Mouse (Mus musculus): ENCODE results near the gene Dnah17. TPM values are rescaled to one million over a fixed set of nuclear protein-coding genes. Genes with fewer than 3 reads are reported as not detected.

Dnah17 gene
- total and polyA plus RNA-seq, 2 experiments from 2014 or later, result 0.17 to 0.62 TPM

- no peak overlapping the region for H3K27ac ChIP-seq (ENCODE audit: low read depth, low read length)
- peaks cover 6% of the 10 kb centered on the region for H3K4me1 ChIP-seq (ENCODE audit: insufficient read depth)
- WGBS, result 78% methylated on average over 14 of the region's 14 CpGs
Observed at GRCm38 (mm10) chr11:117993190-117994175, 137.0 kb downstream of the Dnah17 start.

GRCm38 (mm10) chr11:117991502-117992470, 138.6 kb downstream of the Dnah17 start:
- Histone ChIP-seq H3K9ac (no peak overlapping the region), H3K4me3 (ENCODE audit: low read depth, low read length) (no peak overlapping the region), H3K4me1 (ENCODE audit: insufficient read depth) (peaks cover 18% of the 10 kb centered on the region), H3K4me2 (ENCODE audit: low read depth) (no peak overlapping the region), H3K36me3 (ENCODE audit: insufficient read depth) (no peaks in the 10 kb centered on the region), H3K9me3 (ENCODE audit: low read length) (no peaks in the 10 kb centered on the region), H3K27me3 (ENCODE audit: insufficient read depth, low read length) (no peaks in the 10 kb centered on the region), H3K27ac (ENCODE audit: low read depth, low read length) (no peak overlapping the region)
- TF ChIP-seq CTCF (IDR thresholded peaks at IDR 0.05; ENCODE audit: low read depth), result no peak
- no peak for ATAC-seq
- no peak for DNase-seq
- 71% methylated on average over 9 of the region's 9 CpGs for WGBS

More at GRCm38 (mm10) chr11:117993190-117994175, 137.0 kb downstream of the Dnah17 start:
- H3K9me3 ChIP-seq (ENCODE audit: low read length), result no peaks in the 10 kb centered on the region
- no peak for ATAC-seq
- DNase-seq, result no peak
- H3K4me3 ChIP-seq (ENCODE audit: low read depth, low read length), result no peak overlapping the region
- H3K27me3 ChIP-seq (ENCODE audit: insufficient read depth, low read length), result no peaks in the 10 kb centered on the region
- TF ChIP-seq CTCF (IDR thresholded peaks at IDR 0.05; ENCODE audit: low read depth), result no peak
- H3K9ac ChIP-seq, result no peak overlapping the region
- H3K36me3 ChIP-seq (ENCODE audit: insufficient read depth), result no peaks in the 10 kb centered on the region
- H3K4me2 ChIP-seq (ENCODE audit: low read depth), result no peak overlapping the region

- Histone ChIP-seq H3K27ac (ENCODE audit: low read depth, low read length) (no peak overlapping the region), H3K9me3 (ENCODE audit: low read length) (no peaks in the 10 kb centered on the region), H3K36me3 (ENCODE audit: insufficient read depth) (no peaks in the 10 kb centered on the region), H3K4me3 (ENCODE audit: low read depth, low read length) (no peak overlapping the region), H3K4me1 (ENCODE audit: insufficient read depth) (peaks cover 23% of the 10 kb centered on the region), H3K4me2 (ENCODE audit: low read depth) (no peak overlapping the region), H3K9ac (no peak overlapping the region), H3K27me3 (ENCODE audit: insufficient read depth, low read length) (no peaks in the 10 kb centered on the region)
- 54% methylated on average over 10 of the region's 10 CpGs for WGBS
- 0 out of 2 replicates have a peak, but pooled peaks have one; percentile 11 for TF ChIP-seq CTCF (IDR thresholded peaks at IDR 0.05; ENCODE audit: low read depth)
- ATAC-seq (no peak), DNase-seq (no peak)
Observed at GRCm38 (mm10) chr11:117989926-117990325, 140.5 kb downstream of the Dnah17 start.

DNA sequence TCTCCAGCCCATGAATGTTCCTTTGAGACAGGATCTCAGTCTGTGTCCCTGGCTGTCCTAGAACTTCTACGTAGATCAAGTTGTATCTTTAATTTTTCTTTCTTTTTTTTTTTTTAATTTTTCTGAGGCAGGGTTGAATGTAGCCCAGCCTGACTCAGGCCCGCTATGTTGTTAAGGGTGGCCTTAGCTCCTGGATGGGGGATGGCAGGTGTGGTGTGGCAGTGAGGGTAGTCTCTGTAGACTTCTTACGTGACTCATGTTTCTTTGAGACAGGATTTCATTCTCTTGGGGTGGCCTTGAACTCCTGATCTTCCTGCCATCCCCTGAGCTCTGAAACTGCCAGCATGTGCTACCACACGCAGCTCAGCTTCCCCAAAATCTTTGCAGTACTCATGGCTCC, 141.2 kb downstream of the Dnah17 start:
- Histone ChIP-seq H3K27ac (ENCODE audit: low read depth, low read length) (no peak overlapping the region), H3K4me2 (ENCODE audit: low read depth) (no peak overlapping the region), H3K36me3 (ENCODE audit: insufficient read depth) (no peaks in the 10 kb centered on the region), H3K9ac (no peak overlapping the region), H3K27me3 (ENCODE audit: insufficient read depth, low read length) (no peaks in the 10 kb centered on the region), H3K4me1 (ENCODE audit: insufficient read depth) (peaks cover 23% of the 10 kb centered on the region), H3K4me3 (ENCODE audit: low read depth, low read length) (no peak overlapping the region), H3K9me3 (ENCODE audit: low read length) (no peaks in the 10 kb centered on the region)
- no peak for ATAC-seq
- TF ChIP-seq CTCF (IDR thresholded peaks at IDR 0.05; ENCODE audit: low read depth), result no peak
- WGBS, result 91% methylated on average over 4 of the region's 4 CpGs
- DNase-seq, result no peak

GRCm38 (mm10) chr11:117987968-117988367, 142.5 kb downstream of the Dnah17 start:
- no peak for TF ChIP-seq CTCF (IDR thresholded peaks at IDR 0.05; ENCODE audit: low read depth)
- H3K9ac ChIP-seq, result peak overlapping the region; percentile 85; the same call in 1 of the 2 replicates
- peak overlapping the region; percentile 80 for H3K4me2 ChIP-seq (ENCODE audit: low read depth)
- ATAC-seq (no peak), DNase-seq (no peak)
- peaks cover 18% of the 10 kb centered on the region for H3K4me1 ChIP-seq (ENCODE audit: insufficient read depth)
- H3K36me3 ChIP-seq (ENCODE audit: insufficient read depth), result no peaks in the 10 kb centered on the region
- H3K27me3 ChIP-seq (ENCODE audit: insufficient read depth, low read length), result no peaks in the 10 kb centered on the region
- no peaks in the 10 kb centered on the region for H3K9me3 ChIP-seq (ENCODE audit: low read length)
- H3K4me3 ChIP-seq (ENCODE audit: low read depth, low read length), result peak overlapping the region; percentile 98
- 74% methylated on average over 4 of the region's 4 CpGs for WGBS
- no peak overlapping the region for H3K27ac ChIP-seq (ENCODE audit: low read depth, low read length)

- H3K9ac ChIP-seq, result peak overlapping the region; percentile 85
- DNase-seq (peak; percentile 42), ATAC-seq (peak; percentile 63)
- H3K9me3 ChIP-seq (ENCODE audit: low read length), result no peaks in the 10 kb centered on the region
- TF ChIP-seq CTCF (IDR thresholded peaks at IDR 0.05; ENCODE audit: low read depth), result no peak
- H3K4me2 ChIP-seq (ENCODE audit: low read depth), result peak overlapping the region; percentile 80
- WGBS, result 2% methylated on average over 32 of the region's 32 CpGs
- peak overlapping the region; percentile 98 for H3K4me3 ChIP-seq (ENCODE audit: low read depth, low read length)
- H3K36me3 ChIP-seq (ENCODE audit: insufficient read depth), result no peaks in the 10 kb centered on the region
- H3K27ac ChIP-seq (ENCODE audit: low read depth, low read length), result peak overlapping the region; percentile 93
- peaks cover 18% of the 10 kb centered on the region for H3K4me1 ChIP-seq (ENCODE audit: insufficient read depth)
- H3K27me3 ChIP-seq (ENCODE audit: insufficient read depth, low read length), result no peaks in the 10 kb centered on the region
Observed at GRCm38 (mm10) chr11:117987032-117987451, 143.4 kb downstream of the Dnah17 start.

Data from forebrain, postnatal 0 days (tissue).